Mouse (Mus musculus) lung, postnatal 14 days (tissue): ENCODE measurements around the gene Ahcy.
"Not testable (repeated sequence)": the region's sequence is repeated elsewhere in the genome, so short reads cannot be mapped to it uniquely, and the experiment has no call there.

Source experiments
- DNase-seq: peaks from one replicate; pipeline ENCODE4 v3.0.0; 2021

The Ahcy gene

DNA sequence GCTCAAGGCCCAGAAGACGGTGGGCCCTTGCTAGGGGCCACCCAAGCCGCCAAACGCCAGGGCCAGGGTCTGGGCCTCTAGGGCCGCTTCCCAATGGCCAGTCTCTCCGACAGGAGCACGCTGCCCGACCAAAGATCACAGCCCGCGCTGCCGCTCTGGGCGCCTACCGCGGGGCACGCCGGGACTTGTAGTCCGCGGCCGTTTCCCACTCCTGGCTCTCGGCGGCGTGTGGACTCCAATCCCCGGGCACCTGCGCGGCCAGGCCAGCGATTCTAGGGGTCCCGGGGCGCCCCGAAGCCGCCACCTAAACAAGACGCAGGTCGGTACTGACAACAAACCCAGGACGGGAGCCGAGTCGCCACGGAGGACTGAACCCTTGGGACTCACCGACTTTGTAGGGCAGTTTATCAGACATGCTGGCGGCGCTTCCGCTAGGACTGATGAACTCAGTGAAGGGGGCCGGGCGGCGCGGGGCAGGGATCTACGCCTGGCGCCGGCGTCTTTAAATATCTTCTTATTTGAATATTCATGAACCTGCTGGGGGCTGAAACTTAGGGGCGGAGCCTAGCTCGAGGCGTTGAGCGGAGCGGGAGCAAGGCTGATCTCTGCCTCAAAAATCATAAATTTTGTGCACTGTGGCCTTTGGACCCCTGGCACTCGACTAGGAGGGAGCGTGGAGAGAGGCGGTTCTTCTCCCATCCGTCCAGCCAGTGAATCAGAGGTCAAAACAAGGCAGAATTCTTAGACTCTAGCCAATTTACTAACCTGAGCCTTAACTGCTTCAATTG is at the start of gene Ahcy:
Ahcy (minus strand) TSS at position 520 of the 788 bp plus-strand sequence.
- peak; percentile 87 for DNase-seq

DNA sequence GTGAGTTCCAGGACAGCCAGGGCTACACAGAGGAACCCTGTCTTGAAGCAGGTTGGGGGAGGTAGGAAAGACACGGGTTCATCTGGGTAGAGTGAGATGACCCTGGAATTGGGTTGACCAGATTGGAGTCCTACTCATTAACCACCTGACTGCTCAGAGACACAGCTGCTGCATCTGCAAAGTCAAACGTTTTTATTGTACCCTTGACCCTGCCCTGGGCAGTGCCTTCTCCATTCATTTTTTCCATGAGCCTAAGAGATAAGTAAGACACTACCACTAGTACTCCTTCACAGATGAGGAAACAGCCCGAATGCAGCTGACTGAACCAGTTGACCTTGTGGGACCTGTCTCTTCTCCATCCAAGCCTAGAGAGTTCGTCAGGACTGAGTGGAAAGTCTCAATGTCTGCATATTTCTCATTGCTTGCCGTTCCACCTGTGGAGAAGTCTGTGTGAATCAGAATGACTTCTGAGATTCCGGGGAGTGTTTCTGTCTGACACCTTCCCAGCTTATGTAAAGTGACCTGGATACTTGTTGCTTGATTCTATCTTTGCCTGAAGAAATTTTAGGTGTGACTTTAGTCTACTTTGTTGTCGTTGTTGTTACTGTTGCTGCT is 41.0 kb upstream of the Ahcy start:
- DNase-seq = no peak

DNA sequence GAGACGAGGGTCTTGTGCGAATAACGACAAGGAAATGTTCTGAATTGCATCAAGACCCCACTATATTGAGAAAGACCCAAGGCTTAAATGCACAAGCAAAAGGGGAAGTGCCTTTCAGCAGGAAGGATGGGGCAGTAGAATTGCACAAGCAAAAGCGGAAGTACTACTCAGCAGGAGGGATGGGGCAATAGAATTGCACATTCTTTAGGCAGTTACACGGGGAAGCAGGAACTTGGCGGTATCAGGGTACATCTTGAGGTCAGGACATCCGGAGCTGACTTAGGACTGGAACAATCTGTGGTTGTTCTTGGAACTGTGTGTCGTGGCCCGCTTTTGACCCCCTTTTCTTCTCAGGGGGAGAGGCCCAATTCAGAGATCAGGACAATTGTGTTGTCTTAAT is 33.0 kb upstream of the Ahcy start:
- DNase-seq = not testable (repeated sequence)

GRCm38 (mm10) chr2:155103607-155104006 is 29.3 kb upstream of the Ahcy start:
- DNase-seq = no peak

GRCm38 (mm10) chr2:155101761-155102181 is 27.5 kb upstream of the Ahcy start:
- no peak for DNase-seq

DNA sequence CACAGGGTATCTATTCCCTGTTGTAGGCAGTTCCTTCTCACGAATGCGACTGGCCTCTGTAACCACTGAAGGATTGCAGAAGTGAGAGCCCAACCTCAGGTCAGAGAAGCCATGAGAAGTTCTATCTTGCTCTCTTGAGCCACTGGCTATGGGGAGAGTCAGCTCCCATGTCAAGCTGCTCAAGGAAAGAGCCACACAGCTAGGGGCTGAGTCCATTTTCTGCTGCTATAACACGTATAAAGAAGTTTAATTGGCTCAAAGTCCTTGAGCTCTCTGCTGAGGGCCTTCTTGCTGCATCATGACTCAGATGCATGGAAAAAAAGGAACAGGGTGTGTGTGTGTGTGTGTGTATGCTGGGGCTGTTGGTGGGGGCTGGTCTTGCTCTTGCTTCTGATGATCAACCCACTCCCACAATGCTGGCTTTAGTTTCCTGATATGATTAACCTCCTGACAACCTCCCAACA is 26.5 kb upstream of the Ahcy start:
- DNase-seq = no peak

DNA sequence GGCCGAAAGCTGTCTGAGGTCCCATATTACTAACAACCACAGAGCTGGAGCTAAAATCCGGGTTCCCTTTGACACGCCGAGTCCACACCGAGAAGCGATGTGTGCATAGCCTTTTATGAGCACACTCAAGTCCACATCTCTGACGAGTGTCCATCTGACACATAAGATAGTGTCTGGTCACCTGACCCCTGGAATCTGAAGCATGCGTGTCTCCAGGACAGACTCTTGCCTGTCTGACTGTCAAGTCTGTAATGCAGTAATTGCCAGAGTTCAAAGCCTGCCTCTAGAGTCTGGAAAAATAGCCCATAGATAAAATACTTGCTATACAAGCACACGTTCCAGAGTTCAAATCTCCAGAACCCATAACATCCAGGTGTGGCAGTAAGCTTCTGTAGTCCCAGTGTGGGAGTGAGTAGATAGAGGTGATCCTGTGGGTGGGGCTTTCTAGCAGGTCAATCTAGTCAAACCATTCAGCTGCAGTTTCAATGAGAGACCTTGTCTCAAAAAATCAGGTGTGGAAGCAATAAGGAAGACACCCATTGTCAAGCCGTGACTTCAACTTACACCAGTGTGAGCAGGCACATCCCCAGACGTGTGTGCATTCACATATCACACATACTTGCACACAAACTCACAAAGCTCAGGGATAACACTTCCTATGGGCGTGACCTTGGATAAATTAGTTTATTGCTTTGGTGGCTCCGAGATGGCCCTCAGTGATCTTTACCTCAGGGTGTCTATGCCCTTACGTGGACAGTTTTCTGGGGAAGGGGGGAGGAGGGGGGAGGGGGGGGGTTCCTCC is 25.9 kb upstream of the Ahcy start:
- DNase-seq = no peak

GRCm38 (mm10) chr2:155099421-155099820 is 25.1 kb upstream of the Ahcy start:
- no peak for DNase-seq

DNA sequence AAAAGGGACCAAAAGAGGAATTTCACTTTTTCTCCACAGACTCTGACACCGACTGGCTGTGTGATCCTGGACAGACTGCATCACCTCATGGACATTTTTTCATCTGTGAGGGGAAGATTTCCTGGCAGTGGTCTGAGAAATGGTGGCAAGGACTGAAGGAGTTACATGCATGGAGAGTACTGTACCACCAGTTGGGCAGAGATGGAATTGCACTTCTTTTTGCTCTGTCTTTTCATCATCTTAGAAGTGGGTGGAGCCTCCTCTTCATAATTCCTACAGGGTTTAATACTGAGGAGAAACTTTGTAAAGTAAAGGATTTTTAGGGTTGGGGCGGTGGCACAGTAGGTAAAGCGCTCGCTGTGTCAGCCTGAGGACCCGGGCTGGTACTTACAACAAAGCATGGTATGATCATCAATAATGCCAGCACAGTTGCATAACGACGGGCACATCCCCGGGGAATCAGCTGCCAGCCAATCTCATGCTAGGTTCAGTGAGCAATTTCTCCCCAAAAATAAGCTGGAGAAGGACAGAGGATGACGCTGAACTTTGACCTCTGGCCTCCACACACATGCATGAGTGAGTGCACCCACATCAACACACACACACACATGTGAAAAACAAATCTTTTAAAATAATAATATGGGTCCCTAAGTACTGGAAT is 24.6 kb upstream of the Ahcy start:
- DNase-seq = peak; percentile 21

- no peak for DNase-seq
Measured at GRCm38 (mm10) chr2:155093418-155093817, 19.1 kb upstream of the Ahcy start.

DNA sequence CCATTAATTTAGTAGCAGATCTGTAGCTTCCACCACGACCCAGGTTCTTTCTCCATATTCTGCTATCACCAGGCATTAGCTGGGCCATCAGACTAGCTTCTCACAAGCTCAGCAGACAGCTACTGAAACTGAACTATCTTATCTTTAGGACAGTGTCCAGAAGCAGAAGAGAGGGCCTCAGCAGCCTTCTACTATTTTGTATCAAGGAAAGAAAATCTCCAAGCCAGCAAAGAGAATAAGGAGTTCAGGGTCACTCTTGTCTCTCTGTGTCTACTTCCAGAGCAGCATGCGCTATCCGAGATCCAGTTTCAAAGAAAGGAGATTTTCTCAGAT is 17.4 kb upstream of the Ahcy start:
- no peak for DNase-seq

DNA sequence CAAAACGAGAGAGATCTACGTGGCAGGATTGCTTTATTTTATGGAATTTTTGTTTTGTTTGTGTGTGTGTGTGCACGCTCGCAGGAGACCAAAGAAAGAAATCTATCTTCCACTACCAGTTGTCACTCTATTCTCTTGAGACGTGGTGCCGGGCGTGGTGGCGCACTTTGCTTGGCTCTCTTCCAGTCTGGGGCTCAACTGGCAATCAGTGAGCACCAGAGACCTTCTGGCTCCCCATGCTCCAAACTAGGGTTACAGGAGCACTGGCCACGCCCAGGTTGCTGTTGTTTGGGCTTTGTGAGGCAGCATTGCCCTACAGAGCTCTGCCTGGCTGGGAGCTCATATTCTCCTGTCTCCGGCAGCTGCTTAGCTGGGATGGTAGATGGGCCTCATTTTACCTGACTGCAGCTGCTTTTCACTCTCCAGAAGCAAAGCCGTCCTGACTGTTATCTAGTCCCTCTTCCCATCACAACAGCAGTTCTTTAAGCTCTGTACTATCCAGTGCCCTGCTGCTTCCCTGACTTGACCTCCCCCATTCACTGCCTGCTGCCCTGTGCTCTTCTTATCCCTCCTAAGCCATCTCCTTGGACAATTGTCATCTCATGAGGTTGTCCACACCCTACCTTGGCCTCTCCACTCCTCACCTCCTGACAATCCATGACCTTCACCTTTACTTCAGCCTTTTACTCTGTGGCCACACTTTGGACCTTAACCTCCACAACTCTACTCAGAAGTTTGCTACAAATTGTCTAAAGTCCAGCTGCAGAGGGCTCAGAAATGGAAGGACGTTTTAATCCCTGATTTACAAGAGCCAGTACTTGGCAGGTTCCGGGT is 16.8 kb upstream of the Ahcy start:
- no peak for DNase-seq

GRCm38 (mm10) chr2:155088264-155088663 is 14.0 kb upstream of the Ahcy start:
- no peak for DNase-seq

DNA sequence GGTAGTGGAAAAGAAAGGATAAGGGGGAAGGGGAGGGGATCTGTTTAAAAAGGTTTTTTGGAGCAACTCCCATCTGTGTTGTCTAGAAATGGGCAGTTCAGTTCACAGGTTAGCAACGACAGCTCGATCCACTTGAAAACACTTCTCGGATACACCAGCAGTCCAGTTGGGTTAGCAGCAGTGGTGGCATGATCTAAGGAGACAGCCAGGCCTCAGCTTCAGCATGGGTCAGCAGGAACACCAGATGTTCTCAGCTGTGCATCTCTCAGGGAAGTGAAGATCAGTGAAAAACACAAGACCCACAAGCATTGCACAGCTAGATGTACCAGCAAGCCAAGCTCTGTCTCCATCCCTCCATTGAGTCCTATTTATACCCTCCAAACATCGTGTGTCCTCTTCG is 12.0 kb upstream of the Ahcy start:
- peak; percentile 16 for DNase-seq

GRCm38 (mm10) chr2:155084546-155084945 is 10.2 kb upstream of the Ahcy start:
- DNase-seq = no peak

GRCm38 (mm10) chr2:155082121-155082803 is 8.0 kb upstream of the Ahcy start:
- DNase-seq = peak; percentile 80

- DNase-seq = no peak
Measured at GRCm38 (mm10) chr2:155081056-155081455, 6.8 kb upstream of the Ahcy start.

- DNase-seq = no peak
Measured at GRCm38 (mm10) chr2:155080179-155080530, 5.9 kb upstream of the Ahcy start.

DNA sequence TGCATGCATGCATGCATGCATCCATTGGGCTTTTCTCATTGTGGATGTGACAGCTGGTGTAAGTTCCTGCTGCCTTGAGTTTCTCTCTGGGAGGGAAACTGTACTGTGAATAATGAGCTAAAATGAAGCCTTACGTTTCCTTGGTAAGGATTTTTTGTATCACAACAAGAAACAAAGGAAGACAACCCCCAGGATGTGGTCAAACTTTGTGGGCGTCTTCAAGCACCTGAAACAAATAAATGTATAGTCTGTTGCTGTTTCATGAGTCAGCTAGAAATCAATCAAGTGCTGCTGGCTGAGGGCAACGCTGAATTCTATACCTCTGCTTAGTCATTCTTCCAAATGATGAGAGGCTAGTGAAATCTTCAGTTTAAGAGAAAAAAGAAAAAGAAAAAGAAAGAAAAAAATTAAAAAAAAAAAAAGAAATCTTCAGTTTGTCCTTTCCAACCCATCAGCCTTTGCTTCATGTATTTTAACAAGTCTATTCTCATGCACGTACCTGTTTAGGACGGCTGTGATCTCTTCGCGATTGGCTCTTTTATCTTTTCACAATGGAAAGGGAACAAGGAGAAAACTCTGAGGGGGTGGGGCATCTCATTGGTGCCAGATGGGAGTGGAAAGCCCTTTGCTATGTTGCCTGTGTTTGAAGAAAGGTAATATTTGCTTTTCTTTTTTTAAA is 5.3 kb upstream of the Ahcy start:
- no peak for DNase-seq

- no peak for DNase-seq
Measured at GRCm38 (mm10) chr2:155075649-155076048, 1.4 kb upstream of the Ahcy start.

GRCm38 (mm10) chr2:155074766-155075330 is 551 bp upstream of the Ahcy start:
- no peak for DNase-seq
